Mouse (Mus musculus) liver, embryonic 15.5 days (tissue): Measurements from ENCODE around the gene Kcne1. TPM values are rescaled to one million over a fixed set of nuclear protein-coding genes. Genes with fewer than 3 reads are reported as not detected.

Experiments used
- ATAC-seq: fragments of 200-750 bp; cut with Nextera tagmentation; 2 replicates; pipeline ENCODE4 v1.8.0; 2017; ENCODE audit warnings: moderate number of reproducible peaks, mild to moderate bottlenecking, moderate library complexity; ENCODE audit not compliant: insufficient read depth
- H3K27ac ChIP-seq: fragments of 300-500 bp; sonication (generic); replicated peaks from 2 replicates; pipeline ENCODE4 v1.5.1; 2015; ENCODE audit warnings: mild to moderate bottlenecking, inconsistent platforms
- H3K27me3 ChIP-seq: fragments of 300-500 bp; sonication (generic); 2 replicates; pipeline ENCODE4 v1.6.1; 2015; ENCODE audit warnings: mild to moderate bottlenecking, inconsistent platforms
- H3K36me3 ChIP-seq: fragments of 300-500 bp; sonication (generic); replicated peaks from 2 replicates; pipeline ENCODE4 v1.6.1; 2015; ENCODE audit warnings: moderate library complexity, mild to moderate bottlenecking, inconsistent platforms
- H3K4me1 ChIP-seq: fragments of 300-500 bp; sonication (generic); replicated peaks from 2 replicates; pipeline ENCODE4 v1.6.1; 2015; ENCODE audit warnings: inconsistent platforms
- H3K4me2 ChIP-seq: fragments of 300-500 bp; sonication (generic); 2 replicates; pipeline ENCODE4 v1.6.1; 2015; ENCODE audit warnings: moderate library complexity, mild to moderate bottlenecking, inconsistent platforms
- H3K4me3 ChIP-seq: fragments of 300-500 bp; sonication (generic); replicated peaks from 2 replicates; pipeline ENCODE4 v1.5.1; 2015; ENCODE audit warnings: mild to moderate bottlenecking, inconsistent platforms
- H3K9ac ChIP-seq: fragments of 300-500 bp; sonication (generic); 2 replicates; pipeline ENCODE4 v1.6.1; 2015; ENCODE audit warnings: moderate library complexity, mild to moderate bottlenecking, inconsistent platforms
- H3K9me3 ChIP-seq: fragments of 300-500 bp; sonication (generic); replicated peaks from 2 replicates; pipeline ENCODE4 v1.6.1; 2016; ENCODE audit warnings: inconsistent platforms
- WGBS: fragments of 180-500 bp; shearing (Covaris S2); methylation state at CpG from one replicate; pipeline ENCODE4 v1.1.7; 2015; ENCODE audit warnings: mixed read lengths; ENCODE audit not compliant: insufficient replicate concordance; 5-methylcytosine and 5-hydroxymethylcytosine counted together
- polyA plus RNA-seq: library from polyadenylated mRNA; unstranded; fragments of >200 nt; fragmentation: Nextera tagmentation; extraction: Ambion mirVana; gene quantifications from 2 replicates; pipeline ENCODE4 v1.2.1, GENCODE M21; 2015

Gene Kcne1
- polyA plus RNA-seq, 1 experiment from 2014 or later = not detected

GRCm38 (mm10) chr16:92307947-92308346 lies 51.3 kb downstream of the Kcne1 start:
- Histone ChIP-seq H3K4me1 (peaks cover 8% of the 10 kb centered on the region), H3K27ac (no peak overlapping the region), H3K4me2 (no peak overlapping the region), H3K9me3 (no peaks in the 10 kb centered on the region), H3K27me3 (no peaks in the 10 kb centered on the region), H3K36me3 (peaks cover 20% of the 10 kb centered on the region), H3K4me3 (no peak overlapping the region), H3K9ac (no peak overlapping the region)
- WGBS = 51% methylated on average over 3 of the region's 3 CpGs
- no peak for ATAC-seq

- H3K27me3 ChIP-seq = no peaks in the 10 kb centered on the region
- no peak overlapping the region for H3K4me2 ChIP-seq
- no peak overlapping the region for H3K4me3 ChIP-seq
- no peak overlapping the region for H3K27ac ChIP-seq
- H3K36me3 ChIP-seq = peaks cover 20% of the 10 kb centered on the region
- H3K9me3 ChIP-seq = no peaks in the 10 kb centered on the region
- ATAC-seq = no peak
- WGBS = 86% methylated on average over 2 of the region's 2 CpGs
- no peak overlapping the region for H3K9ac ChIP-seq
- peaks cover 27% of the 10 kb centered on the region for H3K4me1 ChIP-seq
Observed at GRCm38 (mm10) chr16:92305519-92305918, 53.7 kb downstream of the Kcne1 start.

- H3K36me3 ChIP-seq = peaks cover 20% of the 10 kb centered on the region
- 0 out of 2 replicates have a peak overlapping the region, but pooled peaks have one; percentile 66 for H3K9ac ChIP-seq
- ATAC-seq = no peak
- H3K4me1 ChIP-seq = peaks cover 31% of the 10 kb centered on the region
- no peaks in the 10 kb centered on the region for H3K27me3 ChIP-seq
- H3K4me3 ChIP-seq = no peak overlapping the region
- WGBS = 60% methylated on average over 5 of the region's 5 CpGs
- H3K9me3 ChIP-seq = no peaks in the 10 kb centered on the region
- H3K27ac ChIP-seq = no peak overlapping the region
- H3K4me2 ChIP-seq = peak overlapping the region; percentile 88
Observed at GRCm38 (mm10) chr16:92302506-92302905, 56.8 kb downstream of the Kcne1 start.

- Histone ChIP-seq H3K9ac (peak overlapping the region; percentile 66), H3K4me3 (peak overlapping the region; percentile 67), H3K27me3 (no peaks in the 10 kb centered on the region), H3K36me3 (peaks cover 16% of the 10 kb centered on the region), H3K4me1 (peaks cover 31% of the 10 kb centered on the region), H3K9me3 (no peaks in the 10 kb centered on the region), H3K27ac (peak overlapping the region; percentile 48), H3K4me2 (peak overlapping the region; percentile 88)
- ATAC-seq = no peak
- 36% methylated on average over 5 of the region's 5 CpGs for WGBS
Observed at GRCm38 (mm10) chr16:92301989-92302388, 57.3 kb downstream of the Kcne1 start.

GRCm38 (mm10) chr16:92301412-92301806 lies 57.9 kb downstream of the Kcne1 start:
- Histone ChIP-seq H3K27me3 (peaks cover 2% of the 10 kb centered on the region), H3K9ac (peak overlapping the region; percentile 66), H3K36me3 (peaks cover 11% of the 10 kb centered on the region; the same call in 1 of the 2 replicates), H3K9me3 (no peaks in the 10 kb centered on the region), H3K4me2 (peak overlapping the region; percentile 88), H3K4me3 (peak overlapping the region; percentile 67), H3K4me1 (peaks cover 31% of the 10 kb centered on the region), H3K27ac (peak overlapping the region; percentile 48)
- ATAC-seq = peak; percentile 51
- 1% methylated on average over 12 of the region's 12 CpGs for WGBS

- WGBS = 10% methylated on average over 32 of the region's 32 CpGs
- H3K4me3 ChIP-seq = peak within 1 kb of the TSS; percentile 67
- peak; percentile 88 for ATAC-seq
- peak within 1 kb of the TSS; percentile 48 for H3K27ac ChIP-seq
- H3K9ac ChIP-seq = peak within 1 kb of the TSS; percentile 66
- peaks cover 5% of the 10 kb centered on the region; the same call in 1 of the 2 replicates for H3K36me3 ChIP-seq
- peaks cover 4% of the 10 kb centered on the region for H3K27me3 ChIP-seq
- H3K9me3 ChIP-seq = no peaks in the 10 kb centered on the region
- peaks cover 31% of the 10 kb centered on the region for H3K4me1 ChIP-seq
- H3K4me2 ChIP-seq = peak within 1 kb of the TSS; percentile 88
Observed at GRCm38 (mm10) chr16:92300649-92301411, 58.4 kb downstream of the Kcne1 start, which contains the start of gene Smim11. TSS of gene Smim11 (plus strand) at chr16:92301286.

Other genes with a start within 250 kb of the Kcne1 start
- gene Kcne2, start 67.1 kb downstream of the Kcne1 start, polyA plus RNA-seq = not detected in 2 replicates
- 36.4 and 42.4 TPM in 2 replicates for gene Smim11, start 58.2 kb downstream of the Kcne1 start, polyA plus RNA-seq
- gene Fam243, start 38.0 kb downstream of the Kcne1 start, polyA plus RNA-seq = not detected in 2 replicates
- 9.1 and 9.3 TPM in 2 replicates for gene Rcan1, start 111.4 kb upstream of the Kcne1 start, polyA plus RNA-seq
- 0.40 and 0.54 TPM in 2 replicates for gene Clic6, start 126.3 kb upstream of the Kcne1 start, polyA plus RNA-seq